Mouse (Mus musculus): Measurements from ENCODE around the gene Aldh16a1. TPM values are rescaled to one million over a fixed set of nuclear protein-coding genes. Genes with fewer than 3 reads are reported as not detected.
"Not testable (repeated sequence)": the region's sequence is repeated elsewhere in the genome, so short reads cannot be mapped to it uniquely, and the experiment has no call there.

Gene Aldh16a1
- polyA plus RNA-seq, 1 experiment, result 12.8 TPM

DNA sequence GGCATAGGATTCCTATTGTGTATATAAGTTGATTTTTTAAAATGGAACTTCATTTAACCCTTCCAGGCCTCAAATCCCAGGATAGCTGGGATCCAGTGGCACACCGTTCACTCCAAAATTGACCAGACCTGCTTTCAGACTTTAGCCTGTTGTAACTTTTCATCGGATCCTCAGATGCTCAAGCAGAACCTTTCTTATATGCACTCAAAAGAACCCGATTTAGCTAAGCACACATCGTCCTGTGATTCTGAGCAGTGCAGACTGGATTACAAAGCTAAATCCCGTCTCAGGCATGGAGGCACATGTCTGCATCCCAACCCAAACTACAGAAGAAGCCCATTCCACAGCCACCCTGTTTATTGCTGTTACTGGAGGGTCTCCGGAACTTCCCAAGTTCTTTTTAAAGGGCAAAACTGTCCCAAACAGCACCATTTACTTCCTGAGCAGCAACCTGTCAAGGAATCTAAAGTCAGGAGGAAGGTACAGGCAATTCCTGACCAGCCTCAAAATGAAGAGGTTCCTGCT lies 26.6 kb downstream of the Aldh16a1 start:
- Histone ChIP-seq H3K27me3 (ENCODE audit: control insufficient read depth, insufficient read depth, low read length) (no peaks in the 10 kb centered on the region), H3K27ac (ENCODE audit: control insufficient read depth, insufficient read depth, low read depth, low read length) (peak overlapping the region; percentile 96), H3K4me3 (ENCODE audit: control insufficient read depth, low read depth, low read length) (peak overlapping the region; percentile 89), H3K4me1 (ENCODE audit: control insufficient read depth, insufficient read depth, low read length) (peaks cover 20% of the 10 kb centered on the region), H3K36me3 (ENCODE audit: control insufficient read depth, insufficient read depth, low read length) (no peaks in the 10 kb centered on the region)
- no peak for TF ChIP-seq POLR2A (IDR thresholded peaks at IDR 0.05; ENCODE audit: control insufficient read depth, low read depth, low read length)
- no peak for TF ChIP-seq CTCF (IDR thresholded peaks at IDR 0.05; ENCODE audit: control insufficient read depth, insufficient read depth, insufficient replicate concordance, low read depth, low read length)

DNA sequence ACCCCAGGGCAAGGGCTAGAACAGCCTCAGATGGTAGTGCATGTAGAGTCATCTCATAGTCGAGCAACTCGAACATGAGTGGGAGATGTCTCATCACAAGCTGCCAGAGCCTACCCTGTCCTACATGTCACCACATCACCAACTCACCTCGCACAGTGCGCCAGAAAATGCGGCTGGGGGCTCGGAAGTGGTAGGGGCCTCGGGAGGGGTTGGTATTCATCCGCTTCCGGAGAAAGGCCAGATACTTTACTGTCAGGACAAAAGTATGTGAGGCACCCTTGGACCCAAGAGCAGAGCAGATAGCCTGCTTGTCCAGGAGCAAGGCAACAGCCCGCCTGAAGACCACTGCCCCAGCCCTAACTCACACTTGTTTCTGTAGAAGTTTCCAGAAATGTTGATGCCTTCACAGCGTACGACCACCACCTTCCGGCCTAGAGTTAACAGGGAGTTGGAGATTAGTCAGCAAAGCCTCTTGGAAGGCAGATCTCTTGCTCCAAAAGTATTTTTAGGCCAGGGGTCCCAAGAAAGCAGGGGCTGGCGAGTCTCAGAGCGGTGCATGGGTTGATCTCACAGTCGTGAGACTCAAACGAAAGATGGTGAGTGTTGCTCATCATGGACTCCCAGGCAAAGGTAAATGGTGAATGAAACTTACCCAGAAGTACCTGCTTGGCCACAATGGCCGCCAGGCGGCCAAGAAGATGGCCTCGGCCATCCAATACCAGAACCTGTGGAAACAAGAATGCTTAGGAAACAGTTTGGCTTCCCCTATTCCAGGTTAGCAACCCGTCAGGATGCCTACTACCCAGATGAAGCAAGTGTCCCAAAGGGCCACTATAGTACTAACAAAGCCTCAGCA lies 27.3 kb downstream of the Aldh16a1 start:
- TF ChIP-seq POLR2A (IDR thresholded peaks at IDR 0.05; ENCODE audit: control insufficient read depth, low read depth, low read length), result no peak
- Histone ChIP-seq H3K27ac (ENCODE audit: control insufficient read depth, insufficient read depth, low read depth, low read length) (no peak overlapping the region), H3K27me3 (ENCODE audit: control insufficient read depth, insufficient read depth, low read length) (no peaks in the 10 kb centered on the region), H3K36me3 (ENCODE audit: control insufficient read depth, insufficient read depth, low read length) (no peaks in the 10 kb centered on the region; the same call in 1 of the 2 replicates), H3K4me1 (ENCODE audit: control insufficient read depth, insufficient read depth, low read length) (peaks cover 20% of the 10 kb centered on the region), H3K4me3 (ENCODE audit: control insufficient read depth, low read depth, low read length) (no peak overlapping the region; the same call in none of the 2 replicates)

DNA sequence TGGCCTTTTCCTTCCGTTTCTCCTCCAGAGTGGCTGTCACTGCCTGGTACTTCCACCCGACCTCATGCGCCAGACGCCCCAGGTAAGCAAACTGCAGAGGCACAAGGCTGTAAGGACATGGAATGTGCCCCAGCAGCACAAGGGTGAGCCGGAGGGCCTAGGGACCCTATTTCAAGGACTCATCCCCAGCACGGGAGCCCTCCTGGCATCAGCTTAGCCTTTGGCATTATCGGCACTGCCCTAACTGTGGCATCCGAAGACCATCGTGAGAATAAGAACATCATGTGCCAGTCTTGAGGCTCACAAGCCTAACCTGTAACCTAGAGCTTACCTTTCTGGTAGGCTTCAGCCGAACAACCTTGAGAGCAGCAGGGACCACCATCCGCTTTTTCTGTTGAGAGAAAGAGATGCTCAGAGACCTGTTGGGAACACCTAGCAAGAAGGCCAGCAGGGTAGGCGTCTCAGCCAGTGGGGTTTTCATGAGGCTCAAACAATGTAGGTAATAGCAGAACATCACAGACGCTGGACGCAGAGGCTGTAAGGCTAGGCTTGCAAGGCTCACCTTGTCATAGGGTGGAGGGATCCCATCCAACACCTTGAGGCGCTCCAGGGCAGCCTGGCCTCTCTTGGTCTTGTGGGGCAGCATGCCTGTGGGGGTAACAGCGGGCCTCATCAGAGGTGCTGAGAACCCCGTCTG lies 28.1 kb downstream of the Aldh16a1 start:
- TF ChIP-seq CTCF (IDR thresholded peaks at IDR 0.05; ENCODE audit: control insufficient read depth, insufficient read depth, insufficient replicate concordance, low read depth, low read length) (no peak), POLR2A (IDR thresholded peaks at IDR 0.05; ENCODE audit: control insufficient read depth, low read depth, low read length) (no peak)
- Histone ChIP-seq H3K27ac (ENCODE audit: control insufficient read depth, insufficient read depth, low read depth, low read length) (no peak overlapping the region), H3K4me3 (ENCODE audit: control insufficient read depth, low read depth, low read length) (no peak overlapping the region; the same call in 1 of the 2 replicates), H3K36me3 (ENCODE audit: control insufficient read depth, insufficient read depth, low read length) (no peaks in the 10 kb centered on the region; the same call in 1 of the 2 replicates), H3K4me1 (ENCODE audit: control insufficient read depth, insufficient read depth, low read length) (peaks cover 20% of the 10 kb centered on the region), H3K27me3 (ENCODE audit: control insufficient read depth, insufficient read depth, low read length) (no peaks in the 10 kb centered on the region)

DNA sequence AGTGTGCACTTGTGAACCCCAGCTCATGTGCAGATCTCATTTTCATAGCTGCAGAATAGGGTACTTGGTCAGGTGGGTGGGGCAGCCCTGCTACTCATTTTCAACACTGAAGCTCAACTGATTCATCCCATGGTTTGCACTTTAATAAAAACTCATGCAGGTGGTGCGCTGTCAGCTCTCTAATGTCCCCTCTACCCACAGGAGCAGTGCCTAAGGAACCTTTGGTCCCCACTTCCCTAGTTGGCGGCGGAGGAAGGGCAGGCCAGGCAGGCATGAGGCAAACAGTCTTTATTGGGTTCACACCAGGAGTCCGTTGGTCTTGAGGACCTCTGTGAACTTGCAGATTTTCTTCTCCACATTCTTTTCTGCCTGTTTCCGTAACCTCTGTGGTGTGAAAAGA lies 28.7 kb downstream of the Aldh16a1 start:
- H3K27ac ChIP-seq (ENCODE audit: control insufficient read depth, insufficient read depth, low read depth, low read length); H3K36me3 ChIP-seq (ENCODE audit: control insufficient read depth, insufficient read depth, low read length); H3K27me3 ChIP-seq (ENCODE audit: control insufficient read depth, insufficient read depth, low read length): not testable (repeated sequence)
- H3K4me3 ChIP-seq (ENCODE audit: control insufficient read depth, low read depth, low read length), result peak overlapping the region; percentile 68; the same call in 1 of the 2 replicates
- peaks cover 20% of the 10 kb centered on the region for H3K4me1 ChIP-seq (ENCODE audit: control insufficient read depth, insufficient read depth, low read length)

DNA sequence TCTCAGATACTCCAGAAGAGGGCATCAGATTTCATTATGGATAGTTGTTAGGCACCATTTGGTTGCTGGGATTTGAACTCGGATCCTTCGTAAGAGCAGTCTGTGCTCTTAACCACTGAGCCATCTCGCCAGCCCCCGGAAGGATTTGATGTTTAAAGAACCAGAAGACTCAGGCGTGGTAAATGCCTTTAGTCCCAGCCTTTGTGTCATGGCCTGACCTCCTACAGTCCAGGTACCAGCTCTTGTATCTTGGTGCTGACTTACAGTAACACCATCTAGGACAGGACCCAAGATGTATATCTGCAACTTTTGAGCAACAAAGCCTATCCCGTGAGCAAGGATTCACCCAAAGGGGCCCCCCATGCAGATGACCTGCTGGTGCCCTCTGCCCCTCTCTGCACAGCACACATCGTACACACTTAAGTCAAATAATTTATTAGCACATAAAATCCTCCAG lies 29.2 kb downstream of the Aldh16a1 start:
- Histone ChIP-seq H3K4me3 (ENCODE audit: control insufficient read depth, low read depth, low read length) (peak overlapping the region; percentile 68), H3K4me1 (ENCODE audit: control insufficient read depth, insufficient read depth, low read length) (peaks cover 18% of the 10 kb centered on the region), H3K27ac (ENCODE audit: control insufficient read depth, insufficient read depth, low read depth, low read length) (0 out of 2 replicates have a peak overlapping the region, but pooled peaks have one; percentile 23), H3K27me3 (ENCODE audit: control insufficient read depth, insufficient read depth, low read length) (no peaks in the 10 kb centered on the region), H3K36me3 (ENCODE audit: control insufficient read depth, insufficient read depth, low read length) (no peaks in the 10 kb centered on the region; the same call in none of the 2 replicates)
- no peak for TF ChIP-seq POLR2A (IDR thresholded peaks at IDR 0.05; ENCODE audit: control insufficient read depth, low read depth, low read length)

DNA sequence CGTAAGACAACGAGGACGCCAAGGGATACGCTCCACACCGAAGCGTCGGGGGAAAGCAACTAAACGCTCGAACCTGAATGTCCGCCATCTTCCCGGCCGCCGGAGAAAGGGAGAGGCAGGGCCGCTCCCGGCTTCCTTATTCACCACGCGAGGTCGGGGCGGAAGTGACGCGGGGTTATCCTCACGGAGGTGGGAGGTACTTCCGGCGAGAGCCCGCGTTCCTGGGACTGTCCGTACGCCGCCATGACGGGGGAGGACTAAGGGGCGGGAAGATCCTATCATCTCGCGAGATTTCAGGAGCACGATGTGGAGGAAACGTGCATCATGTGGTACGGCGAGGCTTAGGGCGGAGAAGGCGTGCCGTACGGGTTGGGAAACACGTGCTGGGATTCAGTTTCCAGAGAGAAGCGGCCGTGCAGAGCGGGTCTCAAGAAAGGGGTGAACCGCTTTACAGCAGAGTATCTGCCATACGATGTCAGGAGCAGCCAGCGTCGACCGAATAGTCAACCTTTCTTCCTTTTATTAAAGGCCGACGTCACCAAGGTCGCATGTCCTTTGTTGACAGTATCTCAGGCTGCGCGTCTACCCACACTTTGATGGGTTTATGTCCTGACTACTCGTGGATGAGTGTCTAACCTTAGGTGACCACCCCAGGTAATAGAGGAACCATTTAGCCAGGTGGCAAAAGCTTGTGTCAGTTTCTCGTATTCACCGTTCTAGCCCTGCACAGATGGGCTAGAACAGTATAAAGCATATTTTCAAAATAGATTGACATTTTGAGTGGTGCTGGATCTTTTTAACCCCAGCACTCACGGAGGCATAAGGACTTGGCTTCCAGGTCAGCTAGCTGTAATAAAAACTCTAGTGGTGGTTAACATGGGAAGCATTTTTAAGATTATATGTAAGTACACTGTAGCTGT lies 29.9 kb downstream of the Aldh16a1 start, which contains the start of gene Rps11:
Gene Rps11 (minus strand): TSS at position 216 of the 920 bp plus-strand sequence.
- H3K4me3 ChIP-seq (ENCODE audit: control insufficient read depth, low read depth, low read length), result peak within 1 kb of the TSS; percentile 94
- no peaks in the 10 kb centered on the region for H3K27me3 ChIP-seq (ENCODE audit: control insufficient read depth, insufficient read depth, low read length)
- peaks cover 16% of the 10 kb centered on the region for H3K4me1 ChIP-seq (ENCODE audit: control insufficient read depth, insufficient read depth, low read length)
- H3K36me3 ChIP-seq (ENCODE audit: control insufficient read depth, insufficient read depth, low read length), result no peaks in the 10 kb centered on the region; the same call in none of the 2 replicates
- H3K27ac ChIP-seq (ENCODE audit: control insufficient read depth, insufficient read depth, low read depth, low read length), result peak within 1 kb of the TSS; percentile 96
- TF ChIP-seq POLR2A (IDR thresholded peaks at IDR 0.05; ENCODE audit: control insufficient read depth, low read depth, low read length), result peak; percentile 90
- no peak for TF ChIP-seq CTCF (IDR thresholded peaks at IDR 0.05; ENCODE audit: control insufficient read depth, insufficient read depth, insufficient replicate concordance, low read depth, low read length)
